Mouse (Mus musculus): ENCODE measurements around the gene Samd14. TPM values are rescaled to one million over a fixed set of nuclear protein-coding genes. Genes with fewer than 3 reads are reported as not detected.

Gene Samd14
- polyA plus RNA-seq, 2 experiments, result 25.5 to 46.0 TPM

GRCm38 (mm10) chr11:95074694-95075093 lies 65.0 kb downstream of the Samd14 start:
- 60% methylated on average over 4 of the region's 4 CpGs for WGBS
- H3K27me3 ChIP-seq (ENCODE audit: control insufficient read depth, insufficient read depth, low read length), result peaks cover 44% of the 10 kb centered on the region
- TF ChIP-seq POLR2A (IDR thresholded peaks at IDR 0.05; ENCODE audit: borderline replicate concordance, extremely low read depth, insufficient read depth, insufficient read length), result no peak
- no peak overlapping the region for H3K9ac ChIP-seq (ENCODE audit: low read depth, low read length, severe bottlenecking)
- no peak overlapping the region; the same call in 1 of the 2 replicates for H3K4me3 ChIP-seq (replicated peaks; ENCODE audit: low read length)
- H3K9me3 ChIP-seq (ENCODE audit: control insufficient read depth, low read length), result no peaks in the 10 kb centered on the region
- DNase-seq (ENCODE audit: low spot score), result no peak
- ATAC-seq (ENCODE audit: low FRiP score, low read depth), result no peak
- H3K4me2 ChIP-seq (replicated peaks; ENCODE audit: low read depth, low read length, severe bottlenecking), result 0 out of 2 replicates have a peak overlapping the region, but pooled peaks have one; percentile 98
- no peak overlapping the region for H3K27ac ChIP-seq (replicated peaks; ENCODE audit: low read depth, low read length)
- peaks cover 18% of the 10 kb centered on the region for H3K4me1 ChIP-seq (ENCODE audit: control insufficient read depth, insufficient read depth, low read length)
- H3K36me3 ChIP-seq (ENCODE audit: control insufficient read depth, insufficient read depth, low read length), result no peaks in the 10 kb centered on the region

GRCm38 (mm10) chr11:95075197-95076040 lies 65.7 kb downstream of the Samd14 start:
- WGBS, result 10% methylated on average over 19 of the region's 19 CpGs
- no peak overlapping the region for H3K27ac ChIP-seq (replicated peaks; ENCODE audit: low read depth, low read length)
- peak overlapping the region; percentile 98 for H3K4me2 ChIP-seq (replicated peaks; ENCODE audit: low read depth, low read length, severe bottlenecking)
- no peak for DNase-seq (ENCODE audit: low spot score)
- H3K9me3 ChIP-seq (ENCODE audit: control insufficient read depth, low read length), result no peaks in the 10 kb centered on the region
- no peak for TF ChIP-seq POLR2A (IDR thresholded peaks at IDR 0.05; ENCODE audit: borderline replicate concordance, extremely low read depth, insufficient read depth, insufficient read length)
- 0 out of 2 replicates have a peak, but pooled peaks have one; percentile 4 for ATAC-seq (ENCODE audit: low FRiP score, low read depth)
- peak overlapping the region; percentile 56 for H3K4me3 ChIP-seq (replicated peaks; ENCODE audit: low read length)
- peak overlapping the region; percentile 57 for H3K9ac ChIP-seq (ENCODE audit: low read depth, low read length, severe bottlenecking)
- peaks cover 44% of the 10 kb centered on the region for H3K27me3 ChIP-seq (ENCODE audit: control insufficient read depth, insufficient read depth, low read length)
- H3K36me3 ChIP-seq (ENCODE audit: control insufficient read depth, insufficient read depth, low read length), result no peaks in the 10 kb centered on the region
- H3K4me1 ChIP-seq (ENCODE audit: control insufficient read depth, insufficient read depth, low read length), result peaks cover 17% of the 10 kb centered on the region

Other genes starting within 250 kb of the Samd14 start
- gene Tmem92, start 227.2 kb upstream of the Samd14 start, polyA plus RNA-seq (2012; rRNA removed), result not detected in 2 replicates
- not detected in 2 replicates for gene Tmem92, start 227.2 kb upstream of the Samd14 start, polyA plus RNA-seq (2014; fragmentation: Nextera tagmentation; extraction: Ambion mirVana)
- gene Col1a1, start 73.7 kb upstream of the Samd14 start, polyA plus RNA-seq (2012; rRNA removed), result 1,421 and 1,570 TPM in 2 replicates
- gene Col1a1, start 73.7 kb upstream of the Samd14 start, polyA plus RNA-seq (2014; fragmentation: Nextera tagmentation; extraction: Ambion mirVana), result 2,528 and 2,873 TPM in 2 replicates
- gene Hils1, start 42.3 kb upstream of the Samd14 start, polyA plus RNA-seq (2012; rRNA removed), result 0.41 and 0.58 TPM in 2 replicates
- gene Hils1, start 42.3 kb upstream of the Samd14 start, polyA plus RNA-seq (2014; fragmentation: Nextera tagmentation; extraction: Ambion mirVana), result 0.29 TPM in 1 of 2 replicates, not detected in the other
- 19.4 and 32.9 TPM in 2 replicates for gene Sgca, start 33.6 kb upstream of the Samd14 start, polyA plus RNA-seq (2012; rRNA removed)
- 9.1 and 10.2 TPM in 2 replicates for gene Sgca, start 33.6 kb upstream of the Samd14 start, polyA plus RNA-seq (2014; fragmentation: Nextera tagmentation; extraction: Ambion mirVana)
- gene Ppp1r9b, start 18.8 kb upstream of the Samd14 start, polyA plus RNA-seq (2012; rRNA removed), result 32.8 and 34.6 TPM in 2 replicates
- 17.3 and 17.9 TPM in 2 replicates for gene Ppp1r9b, start 18.8 kb upstream of the Samd14 start, polyA plus RNA-seq (2014; fragmentation: Nextera tagmentation; extraction: Ambion mirVana)
- 29.6 and 36.3 TPM in 2 replicates for gene Pdk2, start 31.5 kb downstream of the Samd14 start, polyA plus RNA-seq (2012; rRNA removed)
- gene Pdk2, start 31.5 kb downstream of the Samd14 start, polyA plus RNA-seq (2014; fragmentation: Nextera tagmentation; extraction: Ambion mirVana), result 34.9 and 38.8 TPM in 2 replicates
- gene Itga3, start 66.9 kb downstream of the Samd14 start, polyA plus RNA-seq (2012; rRNA removed), result 12.7 and 14.3 TPM in 2 replicates
- gene Itga3, start 66.9 kb downstream of the Samd14 start, polyA plus RNA-seq (2014; fragmentation: Nextera tagmentation; extraction: Ambion mirVana), result 8.6 and 10.0 TPM in 2 replicates
- gene Dlx3, start 110.2 kb downstream of the Samd14 start, polyA plus RNA-seq (2012; rRNA removed), result 8.3 and 8.6 TPM in 2 replicates
- gene Dlx3, start 110.2 kb downstream of the Samd14 start, polyA plus RNA-seq (2014; fragmentation: Nextera tagmentation; extraction: Ambion mirVana), result 14.3 and 16.3 TPM in 2 replicates
- 2.0 and 2.4 TPM in 2 replicates for gene Dlx4, start 136.4 kb downstream of the Samd14 start, polyA plus RNA-seq (2012; rRNA removed)
- gene Dlx4, start 136.4 kb downstream of the Samd14 start, polyA plus RNA-seq (2014; fragmentation: Nextera tagmentation; extraction: Ambion mirVana), result 3.3 and 3.4 TPM in 2 replicates

Data from limb, embryonic 14.5 days (tissue).